Mouse (Mus musculus): ENCODE measurements at regions not wholly inside any gene's neighbourhood (a gene's known extent, or its start where the extent isn't known, plus 50 kb on each side); places are given as distances from the start of the nearest gene placed in this dataset.

DNA sequence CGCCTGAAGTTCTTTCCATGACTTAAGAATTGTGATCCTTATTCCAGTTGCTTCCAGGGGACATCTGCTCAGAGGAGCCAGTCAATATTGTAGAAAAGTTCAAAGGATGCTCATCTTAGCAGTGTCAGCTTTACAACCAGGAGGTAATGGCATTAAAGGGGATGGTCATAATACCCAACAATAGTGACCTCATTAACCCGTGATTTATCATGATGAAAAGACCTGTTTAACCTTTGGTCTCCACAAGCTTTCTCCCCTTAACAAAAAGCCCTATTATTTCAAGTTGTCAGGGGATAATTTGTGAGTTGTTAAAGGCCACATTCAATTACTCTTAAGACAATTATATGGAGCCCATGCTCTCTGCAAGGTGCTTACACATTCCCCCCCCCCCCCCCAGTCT lies 54.3 kb upstream of the Htatip2 start:
- in situ Hi-C loops (cut with MboI, MseI): loop anchor here (5.0 kb wide), 1 partner anchor 42 kb away; no protein-coding TSS in a partner anchor

GRCm38 (mm10) chr7:49700734-49701133 lies 58.2 kb upstream of the Htatip2 start:
- in situ Hi-C loops (cut with MboI, MseI): loop anchor here (5.0 kb wide), 1 partner anchor 38 kb away; no protein-coding TSS in a partner anchor

GRCm38 (mm10) chr7:49700024-49700390 lies 58.9 kb upstream of the Htatip2 start:
- in situ Hi-C loops (cut with MboI, MseI): loop anchor here (5.0 kb wide), 1 partner anchor 38 kb away; no protein-coding TSS in a partner anchor

DNA sequence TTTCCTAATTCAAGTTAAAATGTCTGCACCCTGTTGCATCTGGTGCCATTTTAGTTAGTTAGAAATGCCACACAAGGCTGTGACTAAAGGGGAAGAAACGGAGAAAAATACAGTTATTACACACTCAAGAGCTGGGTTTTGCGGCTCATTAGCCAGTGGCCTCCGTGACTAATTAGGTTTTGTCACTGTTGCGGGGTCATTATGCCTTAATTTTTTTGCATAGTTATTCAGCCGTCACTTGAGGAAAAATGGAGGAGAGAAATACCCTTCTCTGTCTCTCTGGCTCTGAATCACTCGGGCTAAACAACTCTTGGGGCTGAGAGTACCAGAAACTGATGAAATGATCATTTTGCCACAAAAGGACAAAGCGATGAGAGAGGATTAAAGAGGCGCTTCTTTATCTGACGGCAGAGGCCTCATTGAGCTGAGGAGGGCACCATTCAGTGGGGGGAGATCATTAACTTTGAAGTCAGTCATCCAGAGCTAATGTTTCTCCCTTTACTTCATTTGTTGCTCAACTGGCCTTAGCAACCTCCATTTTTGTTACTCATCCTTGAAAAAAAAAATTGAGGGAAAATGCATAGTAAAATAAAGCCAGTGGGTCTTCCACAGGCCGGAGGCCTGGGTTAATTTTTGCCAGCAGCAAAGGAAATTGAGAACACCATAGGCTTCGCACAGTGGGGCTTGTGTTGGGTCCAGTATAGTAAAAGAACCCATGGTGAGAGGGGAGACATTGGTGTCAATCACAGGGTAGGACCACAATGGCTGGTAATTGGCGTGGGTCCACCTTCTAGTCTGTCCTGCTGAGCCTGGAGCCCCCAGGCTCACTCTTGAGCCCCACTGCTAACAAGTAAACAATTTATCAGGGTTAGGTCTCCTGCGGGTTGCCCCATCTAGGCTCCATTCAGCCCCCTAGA lies 59.5 kb upstream of the Htatip2 start:
- in situ Hi-C loops (cut with MboI, MseI): loop anchor here (5.0 kb wide), 1 partner anchor 37 kb away; no protein-coding TSS in a partner anchor

GRCm38 (mm10) chr7:49696228-49696627 lies 59.6 kb upstream of the Dbx1 start:
- in situ Hi-C loops (cut with MboI, MseI): no loop called here

DNA sequence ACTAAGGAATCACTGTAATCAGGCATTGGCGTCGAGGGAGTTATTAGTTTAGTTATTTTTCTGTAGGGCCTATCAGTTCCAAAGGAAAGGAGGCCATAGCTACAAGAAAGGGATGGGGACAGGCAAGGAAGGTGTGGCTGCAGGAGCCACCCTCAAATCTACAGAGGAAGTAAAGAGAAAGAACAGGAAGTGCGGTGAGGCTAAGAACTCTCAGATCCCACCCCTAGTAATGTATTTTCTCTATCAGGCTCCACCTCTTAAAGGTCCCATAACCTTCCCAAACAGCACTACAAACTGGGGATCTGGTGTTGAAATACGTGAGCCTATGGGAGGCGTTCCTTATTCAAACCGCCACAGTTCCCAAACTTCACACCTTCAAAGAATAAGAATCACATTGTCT lies 52.9 kb upstream of the Dbx1 start:
- in situ Hi-C loops (cut with MboI, MseI): no loop called here

DNA sequence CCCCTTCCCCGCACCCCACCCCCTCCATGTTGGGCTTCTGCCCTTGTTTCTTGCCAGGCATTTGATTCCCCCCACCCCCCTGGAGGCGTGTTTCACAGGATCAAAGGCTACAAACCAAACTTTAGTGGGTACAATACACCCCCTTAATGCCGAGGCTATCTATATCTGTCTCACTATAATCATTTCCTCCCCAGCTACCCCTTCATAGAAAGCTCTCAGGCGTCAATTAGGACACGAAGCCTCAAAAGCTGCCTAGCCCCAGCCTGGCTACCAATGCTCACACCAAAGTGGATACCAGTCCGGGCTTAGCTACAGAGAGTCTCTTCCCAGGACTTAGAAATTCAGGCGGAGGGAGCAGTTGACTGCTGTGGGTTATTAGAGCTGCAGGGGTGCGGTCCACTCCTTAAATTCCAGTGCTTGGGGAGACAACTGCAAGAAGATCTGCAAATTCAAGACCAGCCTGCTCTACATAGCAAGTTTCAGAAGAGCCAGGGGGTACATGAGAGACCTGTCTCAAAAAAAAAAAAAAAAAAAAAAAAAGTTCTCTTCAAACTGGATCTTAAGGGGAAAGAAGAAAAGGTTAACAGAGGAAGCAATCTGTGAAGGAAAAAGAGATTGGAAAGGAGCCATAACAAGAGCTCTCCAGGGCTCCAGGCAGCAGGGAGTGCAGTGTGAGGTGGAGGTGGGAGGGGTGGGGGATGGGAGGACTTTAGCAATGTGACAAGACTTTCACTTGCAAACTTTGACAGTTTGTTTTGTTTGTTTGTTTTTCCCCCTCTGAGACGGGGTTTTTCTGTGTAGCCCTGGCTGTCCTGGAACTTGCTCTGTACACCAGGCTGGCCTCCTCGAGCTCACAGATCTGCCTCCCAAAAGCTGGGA lies 52.1 kb upstream of the Dbx1 start:
- in situ Hi-C loops (cut with MboI, MseI): no loop called here

DNA sequence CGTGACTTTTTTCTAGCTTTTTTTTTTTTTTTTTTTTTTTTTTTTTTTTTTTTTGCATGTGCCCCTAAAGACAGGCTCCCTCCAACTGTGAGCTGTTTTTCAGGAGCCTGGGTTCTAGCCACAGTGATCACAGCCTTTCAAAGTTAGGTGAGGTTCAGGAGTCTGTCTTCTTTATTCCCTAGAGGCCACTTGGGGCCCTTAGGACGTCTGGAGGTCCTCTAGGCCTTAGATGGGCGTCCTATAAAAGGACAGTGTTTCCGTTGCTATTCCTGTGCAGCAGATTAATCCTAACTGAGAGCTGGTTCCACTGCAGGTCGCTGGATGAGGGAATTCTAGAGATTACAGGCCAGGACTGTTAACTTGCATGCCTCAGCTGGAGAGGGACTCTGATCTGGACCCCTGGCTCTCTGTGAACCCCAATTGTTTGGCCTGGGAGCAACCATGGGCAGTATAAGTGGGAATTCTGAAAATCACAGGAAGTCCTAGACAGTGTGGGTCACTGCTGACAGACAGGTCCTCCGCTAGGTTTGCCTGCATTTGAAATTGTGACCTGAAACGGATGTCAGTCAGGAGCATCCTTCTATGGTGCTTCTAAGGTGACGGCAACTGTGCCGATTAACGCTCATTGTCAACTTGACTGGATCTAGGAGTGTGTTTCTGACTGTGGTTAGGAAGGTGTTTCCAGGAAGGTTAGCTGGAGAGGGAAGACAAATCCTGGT lies 51.2 kb upstream of the Dbx1 start:
- in situ Hi-C loops (cut with MboI, MseI): no loop called here

DNA sequence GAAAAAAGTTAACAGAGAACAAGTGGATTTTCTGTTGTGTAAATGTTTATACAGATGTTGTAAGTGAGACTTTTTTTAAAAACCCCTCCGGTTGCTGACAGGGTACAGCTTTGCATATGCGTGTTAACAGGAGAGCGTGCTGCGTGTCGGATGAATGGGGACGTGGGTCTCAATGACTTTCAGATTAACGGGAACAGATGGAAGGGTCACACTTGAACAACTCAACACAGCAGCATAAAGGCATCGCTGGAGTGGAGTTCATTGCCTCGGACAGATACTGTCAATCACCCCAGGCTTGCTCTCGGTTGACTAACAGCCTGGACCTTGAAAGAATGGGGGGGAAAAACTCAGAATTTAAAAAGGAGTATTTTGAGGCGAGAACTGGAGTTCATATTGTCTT lies 50.3 kb upstream of the Dbx1 start:
- in situ Hi-C loops (cut with MboI, MseI): no loop called here

Data from regulatory T cell (primary cell).